Mouse (Mus musculus): ENCODE results near the gene Chrna1. TPM values are rescaled to one million over a fixed set of nuclear protein-coding genes. Genes with fewer than 3 reads are reported as not detected.
"Not testable (repeated sequence)": the region's sequence is repeated elsewhere in the genome, so short reads cannot be mapped to it uniquely, and the experiment has no call there.

Chrna1 gene
- polyA plus RNA-seq, 1 experiment: 0.19 TPM

GRCm38 (mm10) chr2:73566162-73566561 lies 14.0 kb downstream of the Chrna1 start:
- Histone ChIP-seq H3K4me1 (ENCODE audit: control insufficient read depth, insufficient read depth, low read length) (no peaks in the 10 kb centered on the region), H3K27ac (ENCODE audit: insufficient read depth, low read length) (no peak overlapping the region), H3K4me3 (ENCODE audit: insufficient read depth, low read length) (no peak overlapping the region)
- TF ChIP-seq POLR2A (IDR thresholded peaks at IDR 0.05; ENCODE audit: low read depth, low read length): no peak
- TF ChIP-seq CTCF (IDR thresholded peaks at IDR 0.05; ENCODE audit: borderline replicate concordance, insufficient read depth, low read length): 0 out of 2 replicates have a peak, but pooled peaks have one; percentile 12

- TF ChIP-seq POLR2A (IDR thresholded peaks at IDR 0.05; ENCODE audit: low read depth, low read length): no peak
- no peak for TF ChIP-seq CTCF (IDR thresholded peaks at IDR 0.05; ENCODE audit: borderline replicate concordance, insufficient read depth, low read length)
- H3K4me3 ChIP-seq (ENCODE audit: insufficient read depth, low read length): no peak overlapping the region
- H3K27ac ChIP-seq (ENCODE audit: insufficient read depth, low read length): no peak overlapping the region
- H3K4me1 ChIP-seq (ENCODE audit: control insufficient read depth, insufficient read depth, low read length): no peaks in the 10 kb centered on the region
Measured at GRCm38 (mm10) chr2:73563690-73564089, 16.4 kb downstream of the Chrna1 start.

GRCm38 (mm10) chr2:73562656-73563055 lies 17.5 kb downstream of the Chrna1 start:
- no peak overlapping the region for H3K4me3 ChIP-seq (ENCODE audit: insufficient read depth, low read length)
- TF ChIP-seq CTCF (IDR thresholded peaks at IDR 0.05; ENCODE audit: borderline replicate concordance, insufficient read depth, low read length) (no peak), POLR2A (IDR thresholded peaks at IDR 0.05; ENCODE audit: low read depth, low read length) (no peak)

GRCm38 (mm10) chr2:73561665-73562063 lies 18.5 kb downstream of the Chrna1 start:
- Histone ChIP-seq H3K27ac (ENCODE audit: insufficient read depth, low read length) (no peak overlapping the region), H3K4me3 (ENCODE audit: insufficient read depth, low read length) (no peak overlapping the region), H3K4me1 (ENCODE audit: control insufficient read depth, insufficient read depth, low read length) (no peaks in the 10 kb centered on the region)
- TF ChIP-seq CTCF (IDR thresholded peaks at IDR 0.05; ENCODE audit: borderline replicate concordance, insufficient read depth, low read length) (no peak), POLR2A (IDR thresholded peaks at IDR 0.05; ENCODE audit: low read depth, low read length) (no peak)

More at GRCm38 (mm10) chr2:73562656-73563055, 17.5 kb downstream of the Chrna1 start:
- no peak overlapping the region for H3K27ac ChIP-seq (ENCODE audit: insufficient read depth, low read length)
- H3K4me1 ChIP-seq (ENCODE audit: control insufficient read depth, insufficient read depth, low read length): no peaks in the 10 kb centered on the region

GRCm38 (mm10) chr2:73560899-73561664 lies 19.1 kb downstream of the Chrna1 start:
- H3K4me1 ChIP-seq (ENCODE audit: control insufficient read depth, insufficient read depth, low read length): no peaks in the 10 kb centered on the region
- no peak overlapping the region for H3K27ac ChIP-seq (ENCODE audit: insufficient read depth, low read length)
- TF ChIP-seq CTCF (IDR thresholded peaks at IDR 0.05; ENCODE audit: borderline replicate concordance, insufficient read depth, low read length) (no peak), POLR2A (IDR thresholded peaks at IDR 0.05; ENCODE audit: low read depth, low read length) (no peak)
- no peak overlapping the region; the same call in 1 of the 2 replicates for H3K4me3 ChIP-seq (ENCODE audit: insufficient read depth, low read length)

GRCm38 (mm10) chr2:73560445-73560844 lies 19.7 kb downstream of the Chrna1 start:
- H3K27ac ChIP-seq (ENCODE audit: insufficient read depth, low read length): no peak overlapping the region

GRCm38 (mm10) chr2:73557956-73558355 lies 22.2 kb downstream of the Chrna1 start:
- Histone ChIP-seq H3K27ac (ENCODE audit: insufficient read depth, low read length) (no peak overlapping the region), H3K4me1 (ENCODE audit: control insufficient read depth, insufficient read depth, low read length) (peaks cover 5% of the 10 kb centered on the region), H3K4me3 (ENCODE audit: insufficient read depth, low read length) (no peak overlapping the region)
- TF ChIP-seq POLR2A (IDR thresholded peaks at IDR 0.05; ENCODE audit: low read depth, low read length) (no peak), CTCF (IDR thresholded peaks at IDR 0.05; ENCODE audit: borderline replicate concordance, insufficient read depth, low read length) (no peak)

More at GRCm38 (mm10) chr2:73560445-73560844, 19.7 kb downstream of the Chrna1 start:
- TF ChIP-seq CTCF (IDR thresholded peaks at IDR 0.05; ENCODE audit: borderline replicate concordance, insufficient read depth, low read length) (no peak), POLR2A (IDR thresholded peaks at IDR 0.05; ENCODE audit: low read depth, low read length) (no peak)
- Histone ChIP-seq H3K4me3 (ENCODE audit: insufficient read depth, low read length) (no peak overlapping the region), H3K4me1 (ENCODE audit: control insufficient read depth, insufficient read depth, low read length) (no peaks in the 10 kb centered on the region)

GRCm38 (mm10) chr2:73557061-73557460 lies 23.1 kb downstream of the Chrna1 start:
- H3K27ac ChIP-seq (ENCODE audit: insufficient read depth, low read length); H3K4me1 ChIP-seq (ENCODE audit: control insufficient read depth, insufficient read depth, low read length); H3K4me3 ChIP-seq (ENCODE audit: insufficient read depth, low read length): not testable (repeated sequence)

- TF ChIP-seq POLR2A (IDR thresholded peaks at IDR 0.05; ENCODE audit: low read depth, low read length): no peak
- no peak for TF ChIP-seq CTCF (IDR thresholded peaks at IDR 0.05; ENCODE audit: borderline replicate concordance, insufficient read depth, low read length)
- Histone ChIP-seq H3K27ac (ENCODE audit: insufficient read depth, low read length) (no peak overlapping the region), H3K4me3 (ENCODE audit: insufficient read depth, low read length) (no peak overlapping the region), H3K4me1 (ENCODE audit: control insufficient read depth, insufficient read depth, low read length) (peaks cover 6% of the 10 kb centered on the region)
Measured at GRCm38 (mm10) chr2:73554389-73554788, 25.7 kb downstream of the Chrna1 start.

- H3K4me1 ChIP-seq (ENCODE audit: control insufficient read depth, insufficient read depth, low read length): peaks cover 6% of the 10 kb centered on the region
- no peak for TF ChIP-seq CTCF (IDR thresholded peaks at IDR 0.05; ENCODE audit: borderline replicate concordance, insufficient read depth, low read length)
- TF ChIP-seq POLR2A (IDR thresholded peaks at IDR 0.05; ENCODE audit: low read depth, low read length): no peak
- peak overlapping the region; percentile 52 for H3K27ac ChIP-seq (ENCODE audit: insufficient read depth, low read length)
- H3K4me3 ChIP-seq (ENCODE audit: insufficient read depth, low read length): no peak overlapping the region
Measured at GRCm38 (mm10) chr2:73552926-73553325, 27.2 kb downstream of the Chrna1 start.
